Mouse (Mus musculus): ENCODE measurements around the gene Eml4. TPM values are rescaled to one million over a fixed set of nuclear protein-coding genes. Genes with fewer than 3 reads are reported as not detected.

Eml4 gene
- total and polyA plus RNA-seq, 2 experiments from 2014 or later, result 20.1 to 56.1 TPM

DNA sequence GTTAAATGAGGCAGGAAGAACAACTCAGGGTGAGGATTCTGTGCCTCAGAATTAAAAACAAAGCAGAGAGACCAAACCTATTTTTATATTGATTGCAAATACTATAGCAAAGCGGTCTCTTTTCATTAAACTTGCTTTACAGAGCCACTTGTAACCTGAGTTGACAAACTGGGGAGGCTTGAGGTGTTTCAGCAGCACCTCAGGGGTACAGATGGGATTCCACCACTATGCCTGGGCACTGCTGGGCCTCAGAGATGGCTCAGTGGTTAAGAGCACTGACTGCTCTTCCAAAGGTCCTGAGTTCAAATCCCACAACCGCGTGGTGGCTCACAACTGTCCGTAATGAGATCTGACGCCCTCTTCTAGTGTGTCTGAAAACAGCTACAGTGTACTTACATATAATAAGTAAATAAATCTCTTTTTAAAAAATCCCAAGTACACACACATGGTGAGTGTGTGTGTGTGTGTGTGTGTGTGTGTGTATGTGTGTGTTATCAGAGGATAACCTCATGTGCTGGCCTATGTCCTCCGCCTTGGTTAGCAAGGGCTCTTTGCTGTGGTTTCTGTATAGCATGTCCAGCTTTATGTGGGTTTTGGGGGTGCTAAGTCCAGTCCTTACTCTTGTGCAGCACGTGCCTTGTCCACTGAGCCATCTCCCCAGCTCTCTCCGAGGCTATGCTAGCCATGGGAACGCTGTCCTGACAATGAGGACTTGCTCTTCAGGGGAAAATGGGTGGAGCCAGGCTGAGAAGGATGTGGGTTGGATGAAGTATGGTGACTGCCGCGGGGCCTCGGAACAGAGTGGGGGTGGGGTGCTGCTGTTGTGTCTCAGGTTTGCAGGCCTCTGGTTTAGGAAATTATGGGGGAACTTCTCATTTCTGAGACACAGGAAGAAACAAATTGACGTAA lies 176.1 kb downstream of the Eml4 start:
- H3K36me3 ChIP-seq (ENCODE audit: insufficient read depth, low read length), result no peaks in the 10 kb centered on the region
- WGBS, result 31% methylated on average over 13 of the region's 13 CpGs
- ATAC-seq (ENCODE audit: low FRiP score) (peak; percentile 74), DNase-seq (ENCODE audit: low spot score) (no peak)
- H3K27me3 ChIP-seq (ENCODE audit: insufficient read depth, low read length), result no peaks in the 10 kb centered on the region
- no peaks in the 10 kb centered on the region for H3K9me3 ChIP-seq (ENCODE audit: low read length)
- no peak overlapping the region for H3K27ac ChIP-seq (ENCODE audit: low read depth, low read length)
- H3K4me1 ChIP-seq (ENCODE audit: insufficient read depth, low read length), result 0 out of 2 replicates have a peak, but pooled peaks cover 6% of the 10 kb centered on the region
- H3K4me3 ChIP-seq (ENCODE audit: low read depth, low read length), result no peak overlapping the region
- no peak overlapping the region for H3K9ac ChIP-seq (replicated peaks; ENCODE audit: low read length, poor library complexity, severe bottlenecking)
- TF ChIP-seq CTCF (IDR thresholded peaks at IDR 0.05), result no peak
- H3K4me2 ChIP-seq (ENCODE audit: low read depth, low read length, poor library complexity, severe bottlenecking), result no peak overlapping the region

DNA sequence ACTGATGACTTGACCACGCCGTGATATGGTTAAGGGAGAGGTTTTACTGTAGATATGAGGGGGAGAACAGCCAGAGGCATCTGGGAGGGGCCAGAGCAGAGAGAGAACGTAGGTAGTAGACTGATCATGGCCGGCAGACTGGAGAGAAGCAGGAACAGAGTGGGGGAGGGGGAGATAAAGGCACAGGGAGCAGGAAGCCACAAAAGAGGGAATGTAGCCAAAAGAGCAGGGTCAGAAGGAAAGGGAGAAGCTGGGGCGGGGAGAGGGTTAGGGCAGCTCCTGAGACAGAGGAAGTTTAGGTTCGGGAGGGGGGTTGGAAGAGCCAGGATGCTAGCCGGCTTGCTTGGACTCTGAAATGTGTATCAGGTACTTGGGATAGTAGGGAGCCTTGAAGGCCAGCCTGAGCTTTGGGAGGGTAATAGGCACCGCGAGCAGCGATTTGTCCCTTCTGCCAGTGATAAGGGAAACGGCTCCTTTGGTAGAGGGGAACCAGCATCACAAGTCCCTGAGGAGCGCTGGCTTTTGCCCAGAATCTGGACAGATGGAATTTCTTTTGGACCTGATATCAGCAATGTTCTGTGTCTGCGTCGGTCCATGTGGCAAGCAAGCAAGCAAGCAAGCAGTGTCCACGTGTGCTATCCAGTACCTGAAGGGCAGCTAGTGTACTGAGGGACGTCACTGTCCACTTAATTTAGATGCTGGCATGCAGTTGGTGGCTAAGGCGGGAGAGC lies 177.1 kb downstream of the Eml4 start:
- H3K27me3 ChIP-seq (ENCODE audit: insufficient read depth, low read length), result no peaks in the 10 kb centered on the region
- no peaks in the 10 kb centered on the region for H3K9me3 ChIP-seq (ENCODE audit: low read length)
- DNase-seq (ENCODE audit: low spot score) (peak; percentile 50), ATAC-seq (ENCODE audit: low FRiP score) (peak; percentile 47)
- 21% methylated on average over 17 of the region's 17 CpGs for WGBS
- no peak for TF ChIP-seq CTCF (IDR thresholded peaks at IDR 0.05)
- H3K27ac ChIP-seq (ENCODE audit: low read depth, low read length), result no peak overlapping the region
- H3K4me3 ChIP-seq (ENCODE audit: low read depth, low read length), result no peak overlapping the region
- H3K36me3 ChIP-seq (ENCODE audit: insufficient read depth, low read length), result no peaks in the 10 kb centered on the region
- H3K4me1 ChIP-seq (ENCODE audit: insufficient read depth, low read length), result 0 out of 2 replicates have a peak, but pooled peaks cover 6% of the 10 kb centered on the region
- H3K9ac ChIP-seq (replicated peaks; ENCODE audit: low read length, poor library complexity, severe bottlenecking), result no peak overlapping the region
- no peak overlapping the region; the same call in 1 of the 2 replicates for H3K4me2 ChIP-seq (ENCODE audit: low read depth, low read length, poor library complexity, severe bottlenecking)

Other genes starting within 250 kb of the Eml4 start
- gene Pkdcc, start 135.6 kb upstream of the Eml4 start, total RNA-seq (2014; rRNA removed), result 27.8 and 33.7 TPM in 2 replicates
- gene Pkdcc, start 135.6 kb upstream of the Eml4 start, polyA plus RNA-seq (2015; fragmentation: Nextera tagmentation; extraction: Ambion mirVana), result 2.1 and 2.2 TPM in 2 replicates
- gene Cox7a2l, start 166.4 kb downstream of the Eml4 start, total RNA-seq (2014; rRNA removed), result 354 and 498 TPM in 2 replicates
- 228 and 230 TPM in 2 replicates for gene Cox7a2l, start 166.4 kb downstream of the Eml4 start, polyA plus RNA-seq (2015; fragmentation: Nextera tagmentation; extraction: Ambion mirVana)